Mouse (Mus musculus): ENCODE measurements at regions not wholly inside any gene's neighbourhood (a gene's known extent, or its start where the extent isn't known, plus 50 kb on each side); places are given as distances from the start of the nearest gene placed in this dataset.

- WGBS: 67% methylated on average over 8 of the region's 8 CpGs
- Histone ChIP-seq H3K9ac (no peak overlapping the region), H3K4me2 (replicated peaks) (no peak overlapping the region), H3K4me3 (no peak overlapping the region), H3K27me3 (replicated peaks) (no peaks in the 10 kb centered on the region), H3K4me1 (peaks cover 3% of the 10 kb centered on the region; the same call in 1 of the 2 replicates), H3K9me3 (no peaks in the 10 kb centered on the region), H3K36me3 (no peaks in the 10 kb centered on the region), H3K27ac (no peak overlapping the region)
- ATAC-seq (ENCODE audit: low FRiP score, low read depth): no peak
Observed at GRCm38 (mm10) chr13:50973379-50973778, 127.3 kb upstream of the Spin1 start.

- ATAC-seq (ENCODE audit: low FRiP score, low read depth): no peak
- Histone ChIP-seq H3K4me3 (no peak overlapping the region), H3K4me1 (peaks cover 3% of the 10 kb centered on the region; the same call in 1 of the 2 replicates), H3K36me3 (no peaks in the 10 kb centered on the region), H3K9ac (no peak overlapping the region), H3K4me2 (replicated peaks) (no peak overlapping the region), H3K27ac (no peak overlapping the region), H3K27me3 (replicated peaks) (no peaks in the 10 kb centered on the region), H3K9me3 (no peaks in the 10 kb centered on the region)
- WGBS: 69% methylated on average over 12 of the region's 12 CpGs
Observed at GRCm38 (mm10) chr13:50975306-50975920, 125.3 kb upstream of the Spin1 start.

GRCm38 (mm10) chr13:50982005-50982404 is 118.7 kb upstream of the Spin1 start:
- WGBS: 82% methylated on average over 1 of the region's 1 CpGs
- Histone ChIP-seq H3K27me3 (replicated peaks) (no peaks in the 10 kb centered on the region), H3K9ac (no peak overlapping the region), H3K4me3 (no peak overlapping the region), H3K4me1 (no peaks in the 10 kb centered on the region), H3K36me3 (no peaks in the 10 kb centered on the region), H3K9me3 (peaks cover 4% of the 10 kb centered on the region; the same call in 1 of the 2 replicates), H3K27ac (no peak overlapping the region), H3K4me2 (replicated peaks) (no peak overlapping the region)
- no peak for ATAC-seq (ENCODE audit: low FRiP score, low read depth)

- Histone ChIP-seq H3K36me3 (no peaks in the 10 kb centered on the region), H3K4me3 (no peak overlapping the region), H3K4me1 (no peaks in the 10 kb centered on the region), H3K9me3 (peaks cover 4% of the 10 kb centered on the region; the same call in 1 of the 2 replicates), H3K27ac (no peak overlapping the region), H3K9ac (no peak overlapping the region), H3K4me2 (replicated peaks) (no peak overlapping the region), H3K27me3 (replicated peaks) (no peaks in the 10 kb centered on the region)
- 83% methylated on average over 10 of the region's 10 CpGs for WGBS
- ATAC-seq (ENCODE audit: low FRiP score, low read depth): no peak
Observed at GRCm38 (mm10) chr13:50982990-50983389, 117.7 kb upstream of the Spin1 start.

- Histone ChIP-seq H3K4me1 (no peaks in the 10 kb centered on the region), H3K9ac (no peak overlapping the region), H3K4me2 (replicated peaks) (no peak overlapping the region), H3K4me3 (no peak overlapping the region), H3K27me3 (replicated peaks) (no peaks in the 10 kb centered on the region), H3K9me3 (no peaks in the 10 kb centered on the region; the same call in 1 of the 2 replicates), H3K36me3 (no peaks in the 10 kb centered on the region), H3K27ac (no peak overlapping the region)
- no peak for ATAC-seq (ENCODE audit: low FRiP score, low read depth)
- WGBS: 78% methylated on average over 9 of the region's 9 CpGs
Observed at GRCm38 (mm10) chr13:50991726-50992432, 108.8 kb upstream of the Spin1 start.

GRCm38 (mm10) chr13:50999738-51000137 is 100.9 kb upstream of the Spin1 start:
- Histone ChIP-seq H3K36me3 (no peaks in the 10 kb centered on the region), H3K27ac (no peak overlapping the region), H3K4me1 (no peaks in the 10 kb centered on the region), H3K4me3 (no peak overlapping the region), H3K27me3 (replicated peaks) (no peaks in the 10 kb centered on the region), H3K9me3 (no peaks in the 10 kb centered on the region), H3K9ac (no peak overlapping the region), H3K4me2 (replicated peaks) (no peak overlapping the region)
- no peak for ATAC-seq (ENCODE audit: low FRiP score, low read depth)
- WGBS: 75% methylated on average over 4 of the region's 4 CpGs

GRCm38 (mm10) chr13:51004827-51005226 is 95.9 kb upstream of the Spin1 start:
- H3K9ac ChIP-seq: no peak overlapping the region
- no peak overlapping the region for H3K4me3 ChIP-seq

GRCm38 (mm10) chr13:51010736-51011135 is 89.9 kb upstream of the Spin1 start:
- Histone ChIP-seq H3K27ac (no peak overlapping the region), H3K9me3 (no peaks in the 10 kb centered on the region), H3K4me3 (no peak overlapping the region), H3K27me3 (replicated peaks) (no peaks in the 10 kb centered on the region), H3K36me3 (no peaks in the 10 kb centered on the region), H3K4me2 (replicated peaks) (no peak overlapping the region), H3K9ac (no peak overlapping the region), H3K4me1 (no peaks in the 10 kb centered on the region)
- 85% methylated on average over 7 of the region's 7 CpGs for WGBS
- ATAC-seq (ENCODE audit: low FRiP score, low read depth): no peak

More at GRCm38 (mm10) chr13:51004827-51005226, 95.9 kb upstream of the Spin1 start:
- no peaks in the 10 kb centered on the region for H3K4me1 ChIP-seq
- H3K27me3 ChIP-seq (replicated peaks): no peaks in the 10 kb centered on the region
- 68% methylated on average over 3 of the region's 3 CpGs for WGBS
- no peak overlapping the region for H3K4me2 ChIP-seq (replicated peaks)
- no peaks in the 10 kb centered on the region for H3K36me3 ChIP-seq
- H3K9me3 ChIP-seq: no peaks in the 10 kb centered on the region
- no peak for ATAC-seq (ENCODE audit: low FRiP score, low read depth)
- no peak overlapping the region for H3K27ac ChIP-seq

GRCm38 (mm10) chr13:51016209-51016608 is 84.5 kb upstream of the Spin1 start:
- Histone ChIP-seq H3K9ac (no peak overlapping the region), H3K4me2 (replicated peaks) (no peak overlapping the region), H3K4me1 (peaks cover 6% of the 10 kb centered on the region; the same call in 1 of the 2 replicates), H3K27me3 (replicated peaks) (no peaks in the 10 kb centered on the region), H3K4me3 (no peak overlapping the region), H3K9me3 (no peaks in the 10 kb centered on the region), H3K27ac (no peak overlapping the region), H3K36me3 (no peaks in the 10 kb centered on the region)
- no peak for ATAC-seq (ENCODE audit: low FRiP score, low read depth)
- WGBS: 77% methylated on average over 3 of the region's 3 CpGs

GRCm38 (mm10) chr13:51016956-51017703 is 83.5 kb upstream of the Spin1 start:
- no peak for ATAC-seq (ENCODE audit: low FRiP score, low read depth)
- Histone ChIP-seq H3K4me1 (peaks cover 6% of the 10 kb centered on the region; the same call in 1 of the 2 replicates), H3K4me3 (no peak overlapping the region), H3K27me3 (replicated peaks) (no peaks in the 10 kb centered on the region), H3K36me3 (no peaks in the 10 kb centered on the region), H3K9me3 (no peaks in the 10 kb centered on the region), H3K9ac (no peak overlapping the region), H3K27ac (no peak overlapping the region), H3K4me2 (replicated peaks) (no peak overlapping the region)
- WGBS: 80% methylated on average over 16 of the region's 16 CpGs

- 0 out of 2 replicates have a peak, but pooled peaks have one; percentile 33 for ATAC-seq (ENCODE audit: low FRiP score, low read depth)
- H3K36me3 ChIP-seq: no peaks in the 10 kb centered on the region
- no peak overlapping the region for H3K27ac ChIP-seq
- H3K27me3 ChIP-seq (replicated peaks): no peaks in the 10 kb centered on the region
- WGBS: 36% methylated on average over 10 of the region's 10 CpGs
- H3K4me2 ChIP-seq (replicated peaks): no peak overlapping the region; the same call in 1 of the 2 replicates
- no peaks in the 10 kb centered on the region for H3K9me3 ChIP-seq
- no peak overlapping the region for H3K4me3 ChIP-seq
- no peak overlapping the region for H3K9ac ChIP-seq
- H3K4me1 ChIP-seq: peaks cover 6% of the 10 kb centered on the region; the same call in 1 of the 2 replicates
Observed at GRCm38 (mm10) chr13:51017727-51018321, 82.9 kb upstream of the Spin1 start.

- Histone ChIP-seq H3K4me2 (replicated peaks) (no peak overlapping the region; the same call in 1 of the 2 replicates), H3K4me1 (peaks cover 6% of the 10 kb centered on the region; the same call in 1 of the 2 replicates), H3K27me3 (replicated peaks) (no peaks in the 10 kb centered on the region), H3K4me3 (no peak overlapping the region), H3K27ac (no peak overlapping the region), H3K9me3 (no peaks in the 10 kb centered on the region), H3K36me3 (no peaks in the 10 kb centered on the region), H3K9ac (no peak overlapping the region)
- 64% methylated on average over 10 of the region's 10 CpGs for WGBS
- no peak for ATAC-seq (ENCODE audit: low FRiP score, low read depth)
Observed at GRCm38 (mm10) chr13:51018366-51018765, 82.3 kb upstream of the Spin1 start.
